Mouse (Mus musculus) spleen, adult 2 months (tissue): ENCODE results near the gene Fbxl17. TPM values are rescaled to one million over a fixed set of nuclear protein-coding genes. Genes with fewer than 3 reads are reported as not detected.

ENCODE experiments used
- DNase-seq, 2 experiments: peaks; one replicate each; pipeline versions ENCODE4 v3.0.0 to v3.0.0-alpha.2; 2012 to 2021; ENCODE audit warnings: low spot score in 2 of 2, low read depth in 1 of 2
- H3K27ac ChIP-seq: fragments of 200-500 bp; 2 replicates; pipeline ENCODE4 v1.5.1; 2012; ENCODE audit warnings: low read length, inconsistent platforms; ENCODE audit not compliant: insufficient read depth
- H3K27me3 ChIP-seq: fragments of 200-500 bp; 2 replicates; pipeline ENCODE4 v1.6.1; 2012; ENCODE audit warnings: mild to moderate bottlenecking, moderate library complexity, low read length, inconsistent platforms; ENCODE audit not compliant: control insufficient read depth, insufficient read depth
- H3K36me3 ChIP-seq: fragments of 200-500 bp; 2 replicates; pipeline ENCODE4 v1.6.1; 2012; ENCODE audit warnings: mild to moderate bottlenecking, low read length, inconsistent platforms; ENCODE audit not compliant: control insufficient read depth, insufficient read depth
- H3K4me1 ChIP-seq: fragments of 200-500 bp; 2 replicates; pipeline ENCODE4 v1.6.1; 2011; ENCODE audit warnings: inconsistent platforms; ENCODE audit not compliant: control insufficient read depth, insufficient read depth, insufficient read length
- H3K4me3 ChIP-seq: fragments of 200-500 bp; 2 replicates; pipeline ENCODE4 v1.5.1; 2011; ENCODE audit warnings: mild to moderate bottlenecking, inconsistent platforms; ENCODE audit not compliant: insufficient read depth, insufficient read length; ENCODE audit errors: extremely low read depth
- CTCF ChIP-seq: fragments of 200-500 bp; IDR thresholded peaks from 2 replicates; pipeline ENCODE4 v1.5.1; 2011; ENCODE audit warnings: mild to moderate bottlenecking, inconsistent platforms; ENCODE audit not compliant: insufficient read depth, insufficient read length, insufficient replicate concordance; ENCODE audit errors: extremely low read depth
- POLR2A ChIP-seq: fragments of 200-500 bp; IDR thresholded peaks from 2 replicates; pipeline ENCODE4 v1.6.1; 2011; ENCODE audit warnings: low read depth, low read length, inconsistent platforms
- WGBS: fragments of 180-500 bp; shearing (Covaris S2); methylation state at CpG from one replicate; pipeline ENCODE4 v1.1.7; 2018; 5-methylcytosine and 5-hydroxymethylcytosine counted together
- polyA plus RNA-seq: library from polyadenylated mRNA; depleted of rRNA; stranded (reverse); fragments of >200 nt; gene quantifications from 2 replicates; pipeline ENCODE4 v1.2.3, GENCODE M21; 2012

The Fbxl17 gene
- polyA plus RNA-seq, 1 experiment, result 4.7 TPM

DNA sequence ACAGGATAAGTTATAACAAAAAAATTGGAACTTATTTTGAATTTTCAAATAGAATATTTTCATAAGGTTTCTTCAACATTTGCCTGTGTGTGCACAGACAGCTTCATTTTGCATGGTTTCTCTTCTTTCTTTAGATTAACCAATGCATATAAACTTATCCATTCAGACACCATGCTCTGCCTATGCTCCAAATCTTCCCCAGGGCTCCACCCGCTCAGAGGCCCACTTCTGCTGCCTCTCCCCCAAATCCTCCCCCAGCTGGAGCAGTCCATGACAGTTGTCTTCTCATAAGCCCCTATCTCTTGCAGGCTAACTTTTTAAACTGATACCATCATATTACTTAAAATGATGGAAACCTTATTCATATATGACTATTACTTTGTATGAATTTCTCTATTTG, 282.8 kb downstream of the Fbxl17 start:
- 88% methylated on average over 1 of the region's 1 CpGs for WGBS
- H3K4me1 ChIP-seq, result no peaks in the 10 kb centered on the region
- no peak for DNase-seq
- H3K4me3 ChIP-seq, result no peak overlapping the region
- no peak overlapping the region for H3K27ac ChIP-seq
- TF ChIP-seq POLR2A (no peak), CTCF (no peak)
- no peaks in the 10 kb centered on the region for H3K27me3 ChIP-seq
- H3K36me3 ChIP-seq, result peaks cover 1% of the 10 kb centered on the region; the same call in 1 of the 2 replicates

DNA sequence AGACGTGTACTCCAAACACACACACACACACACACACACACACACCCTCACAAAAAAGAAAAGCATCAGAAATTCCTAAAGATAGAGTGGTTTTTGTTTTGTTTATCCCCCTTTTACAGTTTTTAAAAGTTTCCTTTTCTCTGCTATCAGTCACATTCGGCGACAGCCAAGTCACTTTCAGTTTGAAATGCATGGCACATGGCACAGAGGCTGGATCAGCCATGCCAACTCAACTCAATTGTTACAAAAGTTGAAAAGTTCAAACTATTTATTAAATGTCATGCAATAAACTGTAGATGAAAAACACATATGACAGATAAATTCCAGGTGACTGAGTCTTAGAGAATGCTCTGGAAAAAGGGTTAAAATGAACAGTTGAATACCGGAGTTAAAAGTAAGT, 287.8 kb downstream of the Fbxl17 start:
- TF ChIP-seq CTCF (no peak), POLR2A (no peak)
- Histone ChIP-seq H3K27ac (no peak overlapping the region), H3K4me3 (no peak overlapping the region), H3K4me1 (no peaks in the 10 kb centered on the region), H3K36me3 (peaks cover 1% of the 10 kb centered on the region; the same call in 1 of the 2 replicates), H3K27me3 (no peaks in the 10 kb centered on the region)
- 84% methylated on average over 4 of the region's 4 CpGs for WGBS
- no peak for DNase-seq

- no peak for DNase-seq
- TF ChIP-seq POLR2A (no peak), CTCF (no peak)
- no peak overlapping the region for H3K4me3 ChIP-seq
- H3K36me3 ChIP-seq, result peaks cover 1% of the 10 kb centered on the region; the same call in 1 of the 2 replicates
- no peak overlapping the region for H3K27ac ChIP-seq
- H3K27me3 ChIP-seq, result no peaks in the 10 kb centered on the region
- H3K4me1 ChIP-seq, result no peaks in the 10 kb centered on the region
- WGBS, result 96% methylated on average over 6 of the region's 6 CpGs
Observed at GRCm38 (mm10) chr17:63209151-63209550, 290.7 kb downstream of the Fbxl17 start.

DNA sequence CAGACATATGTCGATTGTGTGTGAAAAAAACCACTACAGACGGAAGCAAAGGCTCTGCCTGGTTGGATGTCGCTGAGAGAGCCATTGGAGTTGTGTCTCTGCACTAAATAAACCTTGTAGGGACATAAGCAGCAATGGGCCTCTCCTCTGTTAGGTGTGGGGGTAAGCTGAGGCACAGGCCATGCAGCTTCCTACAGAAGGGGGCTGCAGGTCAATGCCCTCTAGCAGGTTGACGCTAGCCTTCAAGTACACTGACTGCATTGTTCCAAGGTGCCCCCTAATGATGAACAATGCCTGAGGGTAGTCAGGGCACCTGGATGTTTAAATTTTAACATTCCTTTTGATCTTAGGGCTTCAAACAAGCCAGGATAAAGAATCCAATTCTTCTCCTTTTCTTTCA, 291.5 kb downstream of the Fbxl17 start:
- TF ChIP-seq CTCF, result no peak
- no peak for TF ChIP-seq POLR2A
- Histone ChIP-seq H3K27me3 (no peaks in the 10 kb centered on the region), H3K36me3 (peaks cover 1% of the 10 kb centered on the region; the same call in 1 of the 2 replicates), H3K4me3 (no peak overlapping the region), H3K27ac (no peak overlapping the region), H3K4me1 (no peaks in the 10 kb centered on the region)
- DNase-seq, result no peak
- 98% methylated on average over 4 of the region's 4 CpGs for WGBS

DNA sequence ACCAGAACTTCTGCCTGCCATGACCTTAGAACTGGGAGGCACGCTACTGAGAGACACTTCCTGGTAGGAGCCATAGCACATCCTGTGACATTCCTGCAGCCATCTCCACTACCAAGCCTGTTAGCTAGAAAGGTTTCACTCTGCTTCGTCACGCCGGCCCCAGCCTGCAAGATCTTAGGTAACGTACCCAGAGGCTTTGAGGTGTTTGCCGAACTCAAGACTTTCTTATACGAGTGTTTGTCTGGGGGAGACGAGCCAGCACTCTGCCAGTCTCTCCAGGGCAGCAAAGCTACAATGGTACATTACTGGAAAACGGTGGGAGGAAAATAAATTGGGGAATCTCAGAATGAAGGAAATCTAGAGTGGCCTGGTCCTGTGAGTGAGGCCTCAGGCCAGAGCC, 292.1 kb downstream of the Fbxl17 start:
- H3K36me3 ChIP-seq, result peaks cover 1% of the 10 kb centered on the region; the same call in 1 of the 2 replicates
- H3K4me3 ChIP-seq, result no peak overlapping the region
- DNase-seq, result no peak
- WGBS, result 95% methylated on average over 9 of the region's 9 CpGs
- no peak overlapping the region for H3K27ac ChIP-seq
- H3K4me1 ChIP-seq, result no peaks in the 10 kb centered on the region
- TF ChIP-seq POLR2A (no peak), CTCF (no peak)
- H3K27me3 ChIP-seq, result no peaks in the 10 kb centered on the region

DNA sequence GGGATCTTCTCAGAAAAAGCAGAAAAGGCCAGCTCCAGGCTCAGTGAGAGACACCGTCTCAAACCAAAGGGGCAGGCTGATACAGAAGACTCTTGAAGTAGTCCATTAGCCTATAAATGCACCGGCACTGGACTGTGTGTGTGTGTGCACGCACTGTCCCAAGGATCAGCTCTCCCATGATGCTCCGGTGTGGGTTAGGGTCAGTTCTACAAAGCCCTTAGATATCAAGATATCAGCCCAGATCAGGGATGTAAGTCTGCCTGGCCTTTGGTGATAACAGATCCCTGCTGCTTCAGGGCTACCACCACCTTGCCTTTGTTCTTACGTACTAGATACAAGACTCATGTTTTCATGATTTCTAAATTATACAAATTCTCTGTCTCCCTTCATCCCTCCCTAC, 294.5 kb downstream of the Fbxl17 start:
- no peaks in the 10 kb centered on the region for H3K4me1 ChIP-seq
- H3K36me3 ChIP-seq, result no peaks in the 10 kb centered on the region
- 86% methylated on average over 5 of the region's 5 CpGs for WGBS
- no peaks in the 10 kb centered on the region for H3K27me3 ChIP-seq
- TF ChIP-seq POLR2A (no peak), CTCF (no peak)
- H3K27ac ChIP-seq, result no peak overlapping the region
- no peak overlapping the region for H3K4me3 ChIP-seq
- DNase-seq, result no peak

GRCm38 (mm10) chr17:63203582-63204190, 296.1 kb downstream of the Fbxl17 start:
- 93% methylated on average over 8 of the region's 8 CpGs for WGBS
- no peak for DNase-seq
- Histone ChIP-seq H3K27ac (no peak overlapping the region), H3K4me1 (no peaks in the 10 kb centered on the region), H3K27me3 (no peaks in the 10 kb centered on the region), H3K4me3 (no peak overlapping the region), H3K36me3 (no peaks in the 10 kb centered on the region)
- TF ChIP-seq POLR2A (no peak), CTCF (no peak)
